Mouse (Mus musculus): ENCODE data around the gene Zscan4-ps3. TPM values are rescaled to one million over a fixed set of nuclear protein-coding genes. Genes with fewer than 3 reads are reported as not detected.
"Not testable (repeated sequence)": the region's sequence is repeated elsewhere in the genome, so short reads cannot be mapped to it uniquely, and the experiment has no call there.

The Zscan4-ps3 gene
- not detected for total RNA-seq (2022)

- DNase-seq (ENCODE audit: low spot score in 2 of 2): not testable (repeated sequence)
Observed at GRCm38 (mm10) chr7:11609008-11609407, at the start of gene Zscan4-ps3. Zscan4-ps3 (plus strand) TSS chr7:11609308.

- DNase-seq (ENCODE audit: low spot score in 2 of 2): peak in 1 of 2 experiments; percentile 1
Observed at GRCm38 (mm10) chr7:11617082-11617481, 8.0 kb downstream of the Zscan4-ps3 start.

Other genes with a start within 250 kb of the Zscan4-ps3 start
- gene Zscan4f, start 211.4 kb upstream of the Zscan4-ps3 start, total RNA-seq (2022): not detected
- not detected for gene Zscan4-ps2, start 95.0 kb upstream of the Zscan4-ps3 start, total RNA-seq (2022)
- not detected for gene Vmn1r72, start 70.8 kb downstream of the Zscan4-ps3 start, total RNA-seq (2022)
- not detected for gene Vmn1r73, start 121.0 kb downstream of the Zscan4-ps3 start, total RNA-seq (2022)
- gene Vmn1r74, start 224.7 kb downstream of the Zscan4-ps3 start, total RNA-seq (2022): not detected